Mouse (Mus musculus): ENCODE measurements at regions not wholly inside any gene's neighbourhood (a gene's known extent, or its start where the extent isn't known, plus 50 kb on each side); places are given as distances from the start of the nearest gene placed in this dataset.

- no peak for DNase-seq (ENCODE audit: low spot score in 2 of 2)
- intact Hi-C loops (cut with DNase I) = loop anchor here (10.0 kb wide), 1 partner anchor 108 kb away; no protein-coding TSS in a partner anchor
Measured at GRCm38 (mm10) chr3:17772886-17773285, 175.3 kb upstream of the Cypt12 start.

GRCm38 (mm10) chr3:17779152-17779551 is 169.1 kb upstream of the Cypt12 start:
- intact Hi-C loops (cut with DNase I) = loop anchor here (10.0 kb wide), 1 partner anchor 114 kb away; no protein-coding TSS in a partner anchor
- peak; percentile 59 to 76 for DNase-seq (ENCODE audit: low spot score in 2 of 2)

GRCm38 (mm10) chr3:17784076-17784475 is 164.1 kb upstream of the Cypt12 start:
- DNase-seq (ENCODE audit: low spot score in 2 of 2) = no peak

GRCm38 (mm10) chr3:17784587-17784986 is 163.6 kb upstream of the Cypt12 start:
- DNase-seq (ENCODE audit: low spot score in 2 of 2) = no peak

More at GRCm38 (mm10) chr3:17784076-17784475, 164.1 kb upstream of the Cypt12 start:
- intact Hi-C loops (cut with DNase I) = no loop called here

GRCm38 (mm10) chr3:17785106-17786022 is 162.8 kb upstream of the Cypt12 start:
- intact Hi-C loops (cut with DNase I) = loop anchor here (5.0 kb wide), 3 partner anchors 163 to 848 kb away; no protein-coding TSS in a partner anchor
- DNase-seq (ENCODE audit: low spot score in 2 of 2) = no peak

More at GRCm38 (mm10) chr3:17784587-17784986, 163.6 kb upstream of the Cypt12 start:
- intact Hi-C loops (cut with DNase I) = no loop called here

- intact Hi-C loops (cut with DNase I) = loop anchor here (5.0 kb wide), 3 partner anchors 164 to 849 kb away; no protein-coding TSS in a partner anchor
- DNase-seq (ENCODE audit: low spot score in 2 of 2) = peak in 1 of 2 experiments; percentile 60
Measured at GRCm38 (mm10) chr3:17786023-17786720, 162.0 kb upstream of the Cypt12 start.

GRCm38 (mm10) chr3:17786721-17787442 is 161.3 kb upstream of the Cypt12 start:
- intact Hi-C loops (cut with DNase I) = loop anchor here (5.0 kb wide), 3 partner anchors 165 to 850 kb away; no protein-coding TSS in a partner anchor
- DNase-seq (ENCODE audit: low spot score in 2 of 2) = peak in 1 of 2 experiments; percentile 56

GRCm38 (mm10) chr3:17787443-17788333 is 160.5 kb upstream of the Cypt12 start:
- no peak for DNase-seq (ENCODE audit: low spot score in 2 of 2)
- intact Hi-C loops (cut with DNase I) = loop anchor here (2.0 to 5.0 kb wide), 4 partner anchors 165 to 969 kb away; no protein-coding TSS in a partner anchor

- no peak for DNase-seq (ENCODE audit: low spot score in 2 of 2)
- intact Hi-C loops (cut with DNase I) = loop anchor here (2.0 to 5.0 kb wide), 4 partner anchors 166 to 970 kb away; no protein-coding TSS in a partner anchor
Measured at GRCm38 (mm10) chr3:17788334-17788720, 159.9 kb upstream of the Cypt12 start.

GRCm38 (mm10) chr3:17788778-17789299 is 159.4 kb upstream of the Cypt12 start:
- no peak for DNase-seq (ENCODE audit: low spot score in 2 of 2)
- intact Hi-C loops (cut with DNase I) = loop anchor here (2.0 to 5.0 kb wide), 4 partner anchors 167 to 970 kb away; no protein-coding TSS in a partner anchor

GRCm38 (mm10) chr3:17789454-17790196 is 158.6 kb upstream of the Cypt12 start:
- intact Hi-C loops (cut with DNase I) = loop anchor here (2.0 to 5.0 kb wide), 4 partner anchors 167 to 971 kb away; no protein-coding TSS in a partner anchor
- DNase-seq (ENCODE audit: low spot score in 2 of 2) = peak in 1 of 2 experiments; percentile 70

- DNase-seq (ENCODE audit: low spot score in 2 of 2) = no peak
Measured at GRCm38 (mm10) chr3:17790331-17790730, 157.9 kb upstream of the Cypt12 start.

GRCm38 (mm10) chr3:17790816-17791215 is 157.4 kb upstream of the Cypt12 start:
- intact Hi-C loops (cut with DNase I) = no loop called here
- DNase-seq (ENCODE audit: low spot score in 2 of 2) = no peak

More at GRCm38 (mm10) chr3:17790331-17790730, 157.9 kb upstream of the Cypt12 start:
- intact Hi-C loops (cut with DNase I) = no loop called here

GRCm38 (mm10) chr3:17791381-17792320 is 156.6 kb upstream of the Cypt12 start:
- intact Hi-C loops (cut with DNase I) = no loop called here

GRCm38 (mm10) chr3:17792537-17793039 is 155.6 kb upstream of the Cypt12 start:
- no peak for DNase-seq (ENCODE audit: low spot score in 2 of 2)
- intact Hi-C loops (cut with DNase I) = no loop called here

More at GRCm38 (mm10) chr3:17791381-17792320, 156.6 kb upstream of the Cypt12 start:
- no peak for DNase-seq (ENCODE audit: low spot score in 2 of 2)
